Mouse (Mus musculus): Measurements from ENCODE around the gene Itgad. TPM values are rescaled to one million over a fixed set of nuclear protein-coding genes. Genes with fewer than 3 reads are reported as not detected.
"Not testable (repeated sequence)": the region's sequence is repeated elsewhere in the genome, so short reads cannot be mapped to it uniquely, and the experiment has no call there.

The Itgad gene
- under 1 TPM; 0.14 to 0.17 TPM for total RNA-seq (2021)

GRCm38 (mm10) chr7:128154076-128154475, at the start of gene Itgad:
TSS of gene Itgad (plus strand) at chr7:128154376.
- DNase-seq (ENCODE audit: extremely low spot score in 1 of 2, low spot score in 2 of 2), result no peak
- intact Hi-C loops (cut with DNase I), result no loop called here

- DNase-seq (ENCODE audit: extremely low spot score in 1 of 2, low spot score in 2 of 2), result peak; percentile 45 to 48
- intact Hi-C loops (cut with DNase I), result loop anchor here (2.0 kb wide), 1 partner anchor 104 kb away; no protein-coding TSS in a partner anchor
Observed at GRCm38 (mm10) chr7:128105246-128105645, 48.9 kb upstream of the Itgad start.

DNA sequence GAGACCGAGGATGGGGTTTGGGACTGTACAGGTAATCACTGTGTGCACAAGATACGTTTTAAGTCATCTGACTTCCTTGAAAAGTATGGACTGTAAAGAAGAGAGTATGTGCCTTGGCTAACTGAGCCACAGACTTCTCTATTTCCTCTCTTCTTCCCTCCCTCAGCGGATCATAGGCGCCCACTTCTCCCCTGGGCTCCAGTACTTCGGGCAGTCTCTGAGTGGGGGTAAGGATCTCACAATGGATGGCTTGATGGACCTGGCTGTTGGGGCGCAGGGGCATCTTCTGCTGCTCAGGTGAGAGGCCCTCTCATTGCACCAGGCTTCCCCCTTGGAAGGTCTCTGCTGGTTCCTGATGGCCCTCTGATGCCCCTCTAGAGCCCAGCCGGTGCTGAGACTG, 46.7 kb upstream of the Itgad start:
- no peak for DNase-seq (ENCODE audit: extremely low spot score in 1 of 2, low spot score in 2 of 2)
- intact Hi-C loops (cut with DNase I), result no loop called here

- DNase-seq (ENCODE audit: extremely low spot score in 1 of 2, low spot score in 2 of 2), result no peak
Observed at GRCm38 (mm10) chr7:128110314-128110713, 43.9 kb upstream of the Itgad start.

DNA sequence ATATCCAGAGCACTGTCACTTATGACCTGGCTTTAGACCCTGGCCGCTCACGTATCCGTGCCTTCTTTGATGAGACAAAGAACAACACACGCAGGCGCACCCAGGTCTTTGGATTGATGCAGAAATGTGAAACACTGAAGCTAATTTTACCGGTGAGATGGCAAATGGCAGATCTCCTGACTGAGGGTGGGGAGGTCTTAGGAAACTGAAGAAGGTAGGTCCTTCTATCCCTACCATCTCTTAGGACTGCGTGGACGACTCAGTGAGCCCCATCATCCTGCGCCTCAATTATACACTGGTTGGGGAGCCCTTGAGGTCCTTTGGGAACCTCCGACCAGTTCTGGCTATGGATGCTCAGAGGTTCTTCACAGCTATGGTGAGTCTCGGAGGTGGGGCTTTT, 42.0 kb upstream of the Itgad start:
- no peak for DNase-seq (ENCODE audit: extremely low spot score in 1 of 2, low spot score in 2 of 2)
- intact Hi-C loops (cut with DNase I), result no loop called here

More at GRCm38 (mm10) chr7:128110314-128110713, 43.9 kb upstream of the Itgad start:
- intact Hi-C loops (cut with DNase I), result no loop called here

GRCm38 (mm10) chr7:128114371-128115105, 39.6 kb upstream of the Itgad start:
- DNase-seq (ENCODE audit: extremely low spot score in 1 of 2, low spot score in 2 of 2), result no peak
- intact Hi-C loops (cut with DNase I), result no loop called here

DNA sequence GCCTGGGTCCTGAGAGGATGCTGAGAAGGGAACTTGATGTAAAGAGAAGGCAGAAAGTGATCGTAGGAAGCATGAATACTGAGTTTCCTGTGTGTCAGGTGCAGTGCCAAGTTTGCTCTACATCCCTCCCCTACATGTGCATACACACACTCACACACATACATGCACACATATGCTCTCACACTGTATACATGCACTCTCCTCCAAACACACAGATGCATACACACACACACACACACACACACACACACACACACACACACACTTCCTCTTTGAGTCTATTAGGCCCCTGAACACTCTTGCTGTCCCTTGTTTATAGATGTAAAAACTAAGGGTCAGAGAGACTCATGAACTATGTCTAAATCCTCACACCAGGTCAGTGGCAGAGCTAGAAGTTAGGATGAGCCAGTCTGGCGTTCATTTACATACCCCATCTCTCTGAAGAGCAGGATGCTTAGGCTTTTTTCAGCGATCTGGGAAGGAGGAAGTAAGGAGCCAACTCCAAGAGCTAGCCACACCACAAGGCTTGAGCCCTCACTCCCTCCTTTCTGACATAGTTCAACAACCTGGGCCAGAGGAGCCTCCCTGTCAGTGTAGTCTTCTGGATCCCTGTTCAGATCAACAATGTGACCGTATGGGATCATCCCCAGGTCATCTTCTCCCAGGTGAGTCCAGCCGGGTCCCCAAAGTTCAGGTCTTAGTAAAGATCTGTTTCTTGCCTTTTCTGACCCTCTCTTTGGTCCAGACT, 38.8 kb upstream of the Itgad start:
- intact Hi-C loops (cut with DNase I), result no loop called here
- no peak for DNase-seq (ENCODE audit: extremely low spot score in 1 of 2, low spot score in 2 of 2)

- no peak for DNase-seq (ENCODE audit: extremely low spot score in 1 of 2, low spot score in 2 of 2)
- intact Hi-C loops (cut with DNase I), result no loop called here
Observed at GRCm38 (mm10) chr7:128116396-128116795, 37.8 kb upstream of the Itgad start.

DNA sequence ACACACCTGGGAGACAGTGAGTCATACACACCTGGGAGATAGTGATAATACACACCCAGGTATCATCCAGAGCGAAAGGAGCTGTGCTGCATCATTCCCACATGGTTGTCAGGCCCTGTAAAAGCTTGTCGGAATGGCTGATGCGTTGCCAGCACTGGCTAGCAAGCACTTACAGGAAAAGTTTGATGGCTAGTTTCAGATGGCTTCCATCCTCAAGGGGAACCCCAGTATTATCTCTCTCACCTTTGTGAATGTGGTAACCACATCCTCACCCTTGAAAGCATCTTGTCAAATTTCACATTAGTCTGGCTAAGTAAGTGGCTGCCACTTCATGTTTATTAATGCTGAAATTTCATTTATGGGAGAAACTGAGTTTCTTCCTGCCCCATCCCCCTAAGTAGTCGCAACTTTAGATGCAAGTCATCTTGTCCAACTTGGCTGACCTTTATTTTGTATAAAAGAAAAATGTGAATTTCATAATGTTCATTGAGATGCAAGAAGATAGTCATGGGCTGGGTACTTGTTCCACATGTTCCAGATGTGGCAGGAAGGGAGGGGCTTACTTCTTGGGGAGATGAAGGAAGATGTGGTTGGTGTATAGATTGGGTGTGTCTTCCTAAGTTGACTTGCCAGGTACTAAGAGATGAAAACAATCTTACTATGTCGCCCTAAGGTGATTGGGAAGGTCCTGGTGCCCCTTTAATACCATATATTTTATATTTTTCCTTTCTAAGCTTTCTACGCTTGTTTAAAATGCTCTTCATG, 34.3 kb upstream of the Itgad start:
- intact Hi-C loops (cut with DNase I), result no loop called here

GRCm38 (mm10) chr7:128128741-128129720, 25.1 kb upstream of the Itgad start, which contains the start of gene Itgax:
TSS of gene Itgax (plus strand) at chr7:128129547.
- intact Hi-C loops (cut with DNase I), result no loop called here
- DNase-seq (ENCODE audit: extremely low spot score in 1 of 2, low spot score in 2 of 2), result no peak

More for the DNA sequence above, 34.3 kb upstream of the Itgad start:
- no peak for DNase-seq (ENCODE audit: extremely low spot score in 1 of 2, low spot score in 2 of 2)

- no peak for DNase-seq (ENCODE audit: extremely low spot score in 1 of 2, low spot score in 2 of 2)
- intact Hi-C loops (cut with DNase I), result no loop called here
Observed at GRCm38 (mm10) chr7:128132148-128132547, 22.0 kb upstream of the Itgad start.

GRCm38 (mm10) chr7:128133596-128133995, 20.6 kb upstream of the Itgad start:
- intact Hi-C loops (cut with DNase I), result no loop called here
- DNase-seq (ENCODE audit: extremely low spot score in 1 of 2, low spot score in 2 of 2), result no peak

GRCm38 (mm10) chr7:128136927-128137326, 17.2 kb upstream of the Itgad start:
- no peak for DNase-seq (ENCODE audit: extremely low spot score in 1 of 2, low spot score in 2 of 2)
- intact Hi-C loops (cut with DNase I), result no loop called here

GRCm38 (mm10) chr7:128139611-128140010, 14.6 kb upstream of the Itgad start:
- intact Hi-C loops (cut with DNase I), result no loop called here
- DNase-seq (ENCODE audit: extremely low spot score in 1 of 2, low spot score in 2 of 2), result no peak

GRCm38 (mm10) chr7:128150970-128151369, 3.2 kb upstream of the Itgad start:
- intact Hi-C loops (cut with DNase I), result no loop called here

GRCm38 (mm10) chr7:128154924-128155323, 748 bp downstream of the Itgad start:
- intact Hi-C loops (cut with DNase I), result no loop called here
- no peak for DNase-seq (ENCODE audit: extremely low spot score in 1 of 2, low spot score in 2 of 2)

More at GRCm38 (mm10) chr7:128150970-128151369, 3.2 kb upstream of the Itgad start:
- no peak for DNase-seq (ENCODE audit: extremely low spot score in 1 of 2, low spot score in 2 of 2)

- intact Hi-C loops (cut with DNase I); DNase-seq (ENCODE audit: extremely low spot score in 1 of 2, low spot score in 2 of 2): not testable (repeated sequence)
Observed at GRCm38 (mm10) chr7:128158688-128159354, 4.6 kb downstream of the Itgad start.

DNA sequence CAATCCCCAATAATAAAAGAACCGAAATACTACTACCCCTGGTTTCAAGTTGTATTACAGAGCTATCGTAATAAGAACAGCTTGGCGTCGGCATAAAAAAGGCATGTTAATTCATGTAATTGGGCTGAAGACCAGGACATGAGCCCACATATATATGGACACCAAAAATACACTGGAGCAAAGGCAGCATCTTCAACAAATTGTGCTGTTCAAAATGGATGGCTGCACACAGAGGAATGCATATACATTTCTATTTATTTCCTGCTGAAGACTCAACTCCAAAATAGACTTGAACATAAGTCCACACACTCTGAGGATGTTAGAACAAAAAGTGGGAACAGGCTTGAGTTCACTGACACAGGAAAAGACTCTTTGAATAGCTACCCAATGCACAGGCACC, 9.8 kb downstream of the Itgad start:
- no peak for DNase-seq (ENCODE audit: extremely low spot score in 1 of 2, low spot score in 2 of 2)
- intact Hi-C loops (cut with DNase I), result no loop called here
